Mouse (Mus musculus) thymus, postnatal 14 days (tissue): ENCODE data around the gene Sh2d1b2.

ENCODE experiments used
- DNase-seq: peaks from one replicate; pipeline ENCODE4 v3.0.0; 2021

The Sh2d1b2 gene

GRCm38 (mm10) chr1:170282415-170283129, 50.0 kb downstream of the Sh2d1b2 start:
- DNase-seq: no peak

DNA sequence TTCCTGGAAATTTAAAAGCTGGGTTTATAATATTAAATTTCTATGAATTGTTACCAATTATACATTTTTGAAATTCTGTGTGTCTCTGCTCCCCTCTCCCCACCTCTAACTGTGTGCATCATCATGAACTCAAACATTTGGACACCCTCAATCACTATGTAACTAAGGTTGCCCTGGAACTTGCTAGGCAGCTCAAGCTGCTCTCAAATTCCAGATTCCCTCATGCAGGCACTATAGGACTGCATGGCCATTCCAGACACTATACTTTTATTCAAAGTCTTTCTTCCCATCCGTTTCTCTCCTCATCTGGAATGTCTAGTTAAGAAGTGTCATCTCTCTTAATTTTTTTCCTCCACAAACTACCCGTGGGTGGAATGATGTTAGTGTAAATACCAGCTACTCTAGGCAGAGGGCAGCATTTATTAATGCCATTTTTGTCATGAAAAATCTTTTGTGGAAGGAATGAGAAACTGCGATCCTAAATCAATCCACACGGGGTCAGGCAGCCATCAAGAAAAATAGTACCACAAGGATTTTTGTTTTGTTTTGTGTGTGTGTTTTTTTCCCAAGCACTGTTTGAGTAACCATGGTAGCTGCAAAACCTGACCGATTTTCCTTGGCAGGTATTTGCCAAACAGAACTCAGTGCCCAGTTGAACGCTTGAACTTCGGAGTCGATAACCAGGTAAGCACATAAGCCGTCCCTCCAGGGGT, 59.8 kb downstream of the Sh2d1b2 start:
- no peak for DNase-seq

- no peak for DNase-seq
These were observed 60.7 kb downstream of the Sh2d1b2 start for GRCm38 (mm10) chr1:170293257-170293656.

GRCm38 (mm10) chr1:170294786-170295570, 62.4 kb downstream of the Sh2d1b2 start:
- no peak for DNase-seq

GRCm38 (mm10) chr1:170299496-170299895, 66.9 kb downstream of the Sh2d1b2 start:
- no peak for DNase-seq

DNA sequence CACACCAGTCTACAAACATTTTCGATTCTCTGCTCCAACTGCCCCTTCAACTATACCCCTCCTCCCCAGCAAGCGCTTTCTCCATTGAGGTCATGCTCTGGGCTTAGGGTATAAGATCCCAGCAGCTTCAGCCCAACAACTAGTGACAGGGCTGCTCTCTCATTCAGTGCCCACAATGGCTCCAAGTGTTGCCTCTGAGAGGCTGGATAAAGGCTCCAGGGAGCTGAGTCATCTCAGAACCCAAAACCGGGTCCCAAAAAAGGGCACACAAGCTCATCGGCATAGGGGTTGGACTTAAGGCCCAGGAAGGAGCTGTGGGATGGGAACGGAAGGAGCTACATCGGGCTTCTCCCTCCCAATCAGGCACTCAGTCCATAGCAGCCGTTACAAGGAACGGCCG, 69.1 kb downstream of the Sh2d1b2 start:
- DNase-seq: no peak

GRCm38 (mm10) chr1:170302456-170302855, 69.9 kb downstream of the Sh2d1b2 start:
- DNase-seq: no peak

DNA sequence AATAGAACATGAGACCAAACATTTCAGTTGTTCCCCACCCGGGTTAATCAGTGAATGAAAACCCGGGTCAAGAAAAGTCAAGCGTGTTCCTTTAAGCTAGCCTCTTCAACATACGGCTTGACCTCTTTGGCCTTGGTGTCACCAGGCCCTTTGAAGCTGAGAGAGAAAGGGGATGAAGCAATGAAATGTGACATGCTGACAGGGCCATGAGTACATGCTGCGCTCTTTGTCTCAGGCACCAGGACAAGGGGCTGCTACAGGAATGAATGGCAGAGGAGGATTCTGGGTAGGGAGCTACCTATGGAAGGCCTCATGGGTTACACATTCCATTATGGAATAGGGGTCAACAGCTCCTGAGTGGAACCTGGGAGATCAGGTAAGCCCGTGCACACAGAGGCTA, 70.6 kb downstream of the Sh2d1b2 start:
- DNase-seq: no peak
